Mouse (Mus musculus) mouse trophoblast stem cell (cell line): ENCODE data around the gene Cst7.

Source experiments
- in situ Hi-C, 2 experiments: fragments of 300-500 bp; cut with MseI, MboI; formaldehyde crosslinking; loops; 2 replicates in 1 of 2; 3 replicates in 1 of 2; pipeline ENCODE4 v1.15.1; 2025

Gene Cst7

GRCm38 (mm10) chr2:150624926-150625325 is 54.7 kb downstream of the Cst7 start:
- in situ Hi-C loops = no loop called here

DNA sequence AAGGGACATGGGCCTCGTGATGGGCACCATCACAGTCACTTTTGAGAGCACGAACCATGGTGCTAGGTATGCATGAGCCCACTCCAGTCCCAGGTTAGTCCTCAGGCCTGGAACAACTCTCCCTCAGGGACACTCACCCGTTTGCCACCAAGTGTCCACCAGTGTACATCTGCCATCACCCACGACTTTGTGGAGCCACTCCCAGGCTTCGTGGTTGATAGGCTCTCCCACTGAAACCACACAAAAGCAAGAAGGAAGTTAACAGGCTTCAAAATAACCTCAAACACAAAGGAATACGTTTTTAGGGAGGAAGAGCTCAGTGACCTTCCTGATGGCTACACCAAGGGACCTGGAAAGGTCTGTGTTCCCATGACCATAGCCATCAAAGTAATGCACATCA is 56.9 kb downstream of the Cst7 start:
- in situ Hi-C loops = no loop called here
